Mouse (Mus musculus) C2C12 (cell line): ENCODE measurements around the gene Serp2. TPM values are rescaled to one million over a fixed set of nuclear protein-coding genes. Genes with fewer than 3 reads are reported as not detected.

Experiments
- H3K27me3 ChIP-seq: one replicate; pipeline ENCODE4 v1.6.1; 2011; ENCODE audit not compliant: control insufficient read depth, insufficient read depth, insufficient read length
- H3K36me3 ChIP-seq: one replicate; pipeline ENCODE4 v1.6.1; 2011; ENCODE audit not compliant: control insufficient read depth, insufficient read depth
- H3K4me3 ChIP-seq: one replicate; pipeline ENCODE4 v1.5.1; 2011; ENCODE audit warnings: mild to moderate bottlenecking, control low read depth; ENCODE audit not compliant: poor library complexity, insufficient read depth, severe bottlenecking
- H3K79me2 ChIP-seq: one replicate; pipeline ENCODE4 v1.6.1; 2011; ENCODE audit not compliant: control insufficient read depth, insufficient read depth
- H3K79me3 ChIP-seq: one replicate; pipeline ENCODE4 v1.6.1; 2011; ENCODE audit warnings: low read depth, control low read depth
- H3ac ChIP-seq: one replicate; pipeline ENCODE3; 2011; ENCODE audit warnings: low read depth; ENCODE audit not compliant: control insufficient read depth, insufficient read length
- CEBPB ChIP-seq: IDR thresholded peaks from one replicate; pipeline ENCODE4 v1.6.1; 2011; ENCODE audit warnings: low read depth, mild to moderate bottlenecking, control low read depth, moderate library complexity
- CTCF ChIP-seq: IDR thresholded peaks from one replicate; pipeline ENCODE4 v1.5.1; 2011; ENCODE audit not compliant: control insufficient read depth, insufficient read depth, insufficient read length
- FOSL1 ChIP-seq: IDR thresholded peaks from one replicate; pipeline ENCODE4 v1.8.0; 2011; ENCODE audit warnings: mild to moderate bottlenecking, low read length; ENCODE audit not compliant: poor library complexity, insufficient read depth, severe bottlenecking
- MAX ChIP-seq: IDR thresholded peaks from one replicate; pipeline ENCODE4 v1.6.1; 2011; ENCODE audit warnings: mild to moderate bottlenecking, control low read depth
- MYOD1 ChIP-seq: IDR thresholded peaks from one replicate; pipeline ENCODE4 v1.6.1; 2011; ENCODE audit warnings: low read depth; ENCODE audit not compliant: control insufficient read depth, insufficient read length
- MYOG ChIP-seq: IDR thresholded peaks from one replicate; pipeline ENCODE4 v1.6.1; 2011; ENCODE audit not compliant: control insufficient read depth, insufficient read length; ENCODE audit errors: extremely low read depth
- USF1 ChIP-seq: IDR thresholded peaks from one replicate; pipeline ENCODE4 v1.6.1; 2011; ENCODE audit warnings: low read depth, mild to moderate bottlenecking, control low read depth, moderate library complexity
- polyA plus RNA-seq: library from polyadenylated mRNA; unstranded; fragments of >200 nt; fragmentation: generic; extraction: Trizol; gene quantifications from one replicate; pipeline ENCODE4 v1.2.1, GENCODE M21; 2012; ENCODE audit warnings: missing spikeins

Serp2 gene
- polyA plus RNA-seq, 1 experiment, result 32.8 TPM

GRCm38 (mm10) chr14:76500036-76500435 is 56.7 kb downstream of the Serp2 start:
- peaks cover 3% of the 10 kb centered on the region for H3K36me3 ChIP-seq
- H3K27me3 ChIP-seq, result no peaks in the 10 kb centered on the region
- TF ChIP-seq MAX (no peak), CTCF (no peak)
- H3K79me2 ChIP-seq, result peaks cover 90% of the 10 kb centered on the region
- H3K79me3 ChIP-seq, result peaks cover 29% of the 10 kb centered on the region
- H3K4me3 ChIP-seq, result no peak overlapping the region
- no peak overlapping the region for H3ac ChIP-seq

- Histone ChIP-seq H3K27me3 (no peaks in the 10 kb centered on the region), H3ac (no peak overlapping the region), H3K36me3 (no peaks in the 10 kb centered on the region), H3K79me2 (peaks cover 90% of the 10 kb centered on the region), H3K4me3 (no peak overlapping the region), H3K79me3 (peaks cover 24% of the 10 kb centered on the region)
- no peak for TF ChIP-seq MYOG
- no peak for TF ChIP-seq CEBPB
- TF ChIP-seq CTCF, result no peak
- no peak for TF ChIP-seq USF1
- no peak for TF ChIP-seq MYOD1
- TF ChIP-seq MAX, result no peak
- TF ChIP-seq FOSL1, result no peak
Measured at GRCm38 (mm10) chr14:76499492-76499891, 57.2 kb downstream of the Serp2 start.

- Histone ChIP-seq H3K79me3 (peaks cover 18% of the 10 kb centered on the region), H3K79me2 (peaks cover 93% of the 10 kb centered on the region), H3K36me3 (peaks cover 9% of the 10 kb centered on the region), H3K27me3 (no peaks in the 10 kb centered on the region), H3K4me3 (no peak overlapping the region), H3ac (no peak overlapping the region)
- no peak for TF ChIP-seq FOSL1
- TF ChIP-seq MYOG, result no peak
- no peak for TF ChIP-seq MAX
- TF ChIP-seq MYOD1, result no peak
- no peak for TF ChIP-seq CEBPB
- TF ChIP-seq USF1, result no peak
- no peak for TF ChIP-seq CTCF
Measured at GRCm38 (mm10) chr14:76498210-76498609, 58.5 kb downstream of the Serp2 start.

- peaks cover 25% of the 10 kb centered on the region for H3K79me3 ChIP-seq
- no peak overlapping the region for H3K4me3 ChIP-seq
- H3K27me3 ChIP-seq, result no peaks in the 10 kb centered on the region
- peaks cover 99% of the 10 kb centered on the region for H3K79me2 ChIP-seq
- peaks cover 9% of the 10 kb centered on the region for H3K36me3 ChIP-seq
- no peak overlapping the region for H3ac ChIP-seq
- no peak for TF ChIP-seq MAX
Measured at GRCm38 (mm10) chr14:76497187-76497586, 59.5 kb downstream of the Serp2 start.

- H3K36me3 ChIP-seq, result peaks cover 9% of the 10 kb centered on the region
- no peaks in the 10 kb centered on the region for H3K27me3 ChIP-seq
- H3K79me3 ChIP-seq, result peaks cover 31% of the 10 kb centered on the region
- TF ChIP-seq FOSL1 (no peak), CTCF (no peak), MYOG (no peak), CEBPB (no peak), MAX (no peak), USF1 (no peak), MYOD1 (no peak)
- no peak overlapping the region for H3ac ChIP-seq
- H3K4me3 ChIP-seq, result no peak overlapping the region
- peaks cover 99% of the 10 kb centered on the region for H3K79me2 ChIP-seq
Measured at GRCm38 (mm10) chr14:76495022-76495421, 61.7 kb downstream of the Serp2 start.

- TF ChIP-seq MYOD1 (no peak), CEBPB (no peak)
- Histone ChIP-seq H3K27me3 (no peaks in the 10 kb centered on the region), H3K4me3 (no peak overlapping the region), H3K79me3 (peaks cover 60% of the 10 kb centered on the region), H3ac (no peak overlapping the region), H3K36me3 (peaks cover 9% of the 10 kb centered on the region), H3K79me2 (peaks cover 97% of the 10 kb centered on the region)
Measured at GRCm38 (mm10) chr14:76489128-76489527, 67.6 kb downstream of the Serp2 start.
